Mouse (Mus musculus) right cerebral cortex, adult 18-20 months (tissue): ENCODE measurements around the gene Gm438.
"Not testable (repeated sequence)": the region's sequence is repeated elsewhere in the genome, so short reads cannot be mapped to it uniquely, and the experiment has no call there.

Experiments
- DNase-seq: peaks from one replicate; pipeline ENCODE4 v3.0.0; 2022; ENCODE audit warnings: mixed read lengths

Gm438 gene

DNA sequence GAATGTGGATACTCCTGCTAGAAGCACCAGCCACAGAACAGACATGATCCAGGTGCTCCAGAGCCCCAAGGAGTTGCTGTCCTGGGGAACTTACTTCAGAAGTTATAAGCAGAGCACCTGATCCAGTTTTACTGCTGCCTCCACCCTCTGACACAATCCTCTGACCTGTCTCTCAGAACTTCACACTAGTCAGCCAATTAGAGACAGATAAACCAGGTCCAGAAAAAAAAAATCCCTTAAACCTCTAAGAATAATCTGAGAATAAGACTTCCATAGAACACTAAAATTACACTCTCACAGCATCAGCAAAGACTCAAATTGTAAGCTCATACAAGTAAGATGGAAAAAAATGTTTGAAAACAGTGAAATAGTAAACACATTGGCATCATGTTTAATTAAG, at the start of gene Gm438:
Gene Gm438, minus strand, starts transcription at position 101 of the 400 bp plus-strand sequence.
- DNase-seq, result no peak

- no peak for DNase-seq
Measured at GRCm38 (mm10) chr4:144824706-144825105, 38.3 kb upstream of the Gm438 start.

DNA sequence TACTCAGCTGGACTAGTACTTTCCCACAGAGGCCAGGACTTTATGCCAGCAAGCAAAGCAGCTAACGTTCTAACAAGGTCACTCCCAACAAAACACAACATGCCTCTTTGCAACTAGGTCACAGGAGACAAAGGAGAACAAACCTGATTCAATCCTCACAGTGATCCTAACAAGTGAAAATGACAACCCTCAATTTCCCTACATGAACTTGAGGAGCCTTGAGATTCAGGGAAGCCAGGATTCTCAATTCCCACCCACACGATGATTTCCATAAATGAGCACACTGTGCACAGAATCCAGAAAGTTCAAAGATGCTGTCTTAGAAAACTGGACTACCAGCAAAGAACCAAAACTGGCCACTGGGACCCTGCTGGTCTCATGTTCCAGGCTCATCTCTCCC, 37.6 kb upstream of the Gm438 start:
- no peak for DNase-seq

DNA sequence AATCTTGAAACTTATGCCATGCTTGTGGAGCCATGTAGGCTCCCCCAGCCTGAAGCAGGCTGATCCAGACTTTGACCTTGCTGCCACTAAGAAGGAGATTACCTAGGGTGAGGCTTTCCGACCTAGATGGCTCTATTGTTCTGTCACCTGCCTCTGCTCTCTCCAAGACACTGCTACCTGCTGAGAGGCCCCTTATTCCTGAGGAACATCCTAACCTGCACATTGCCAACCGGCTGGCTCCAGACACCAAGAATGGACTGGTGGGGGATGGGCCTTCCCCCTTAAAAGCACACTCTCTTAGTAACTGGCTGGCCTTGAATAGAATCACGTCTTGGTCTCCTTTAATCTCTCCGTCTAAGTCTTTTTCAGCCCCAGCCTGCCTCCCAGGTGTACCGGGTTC, 20.8 kb upstream of the Gm438 start:
- not testable (repeated sequence) for DNase-seq

- no peak for DNase-seq
Measured at GRCm38 (mm10) chr4:144803633-144804032, 17.2 kb upstream of the Gm438 start.

- no peak for DNase-seq
Measured at GRCm38 (mm10) chr4:144790141-144790540, 3.8 kb upstream of the Gm438 start.

DNA sequence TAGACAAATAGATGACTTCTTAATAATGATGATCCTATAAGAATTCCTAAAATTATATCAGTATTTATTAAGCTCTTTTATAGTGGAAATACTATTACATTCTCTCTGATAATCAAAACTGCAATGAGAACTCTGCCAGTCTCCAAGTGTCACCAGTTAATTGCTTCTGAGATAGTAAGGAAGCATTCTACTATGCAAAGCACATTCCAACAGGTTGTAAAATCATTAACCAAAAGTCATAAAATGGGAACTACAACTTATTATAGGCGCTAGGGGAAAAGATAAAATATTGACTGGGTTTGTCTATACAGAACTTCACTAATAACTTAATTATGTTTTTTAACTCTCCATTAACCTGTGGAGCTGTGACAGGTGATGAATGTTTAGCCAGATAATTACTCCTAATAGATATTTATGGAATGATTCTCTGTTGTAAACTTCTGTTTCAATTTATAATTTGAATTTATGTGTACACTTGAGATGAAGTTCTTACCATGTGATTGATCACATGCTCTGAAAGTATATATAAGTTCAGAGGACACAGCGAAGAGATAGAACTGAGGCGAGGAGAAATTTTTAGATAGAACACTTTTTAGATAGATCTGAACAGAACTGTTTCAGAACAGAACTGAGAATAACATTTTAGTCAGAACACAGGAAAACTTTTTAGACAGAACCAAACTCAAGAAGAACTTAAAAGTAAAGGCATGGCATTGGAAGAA, 3.7 kb downstream of the Gm438 start:
- DNase-seq, result no peak

GRCm38 (mm10) chr4:144765722-144766121, 20.7 kb downstream of the Gm438 start:
- peak; percentile 45 for DNase-seq

GRCm38 (mm10) chr4:144749139-144749538, 37.2 kb downstream of the Gm438 start:
- DNase-seq, result no peak
